Mouse (Mus musculus): Measurements from ENCODE around the gene Hgf. TPM values are rescaled to one million over a fixed set of nuclear protein-coding genes. Genes with fewer than 3 reads are reported as not detected.

Gene Hgf
- polyA plus RNA-seq, 1 experiment: 1.1 TPM

GRCm38 (mm10) chr5:16552647-16553046 lies 648 bp upstream of the Hgf start:
- peaks cover 3% of the 10 kb centered on the region for H3K4me1 ChIP-seq (replicated peaks; ENCODE audit: control insufficient read depth, insufficient read depth, low read length)
- DNase-seq: no peak
- H3K27me3 ChIP-seq (ENCODE audit: control insufficient read depth, insufficient read depth, low read length): no peaks in the 10 kb centered on the region
- TF ChIP-seq CTCF (IDR thresholded peaks at IDR 0.05; ENCODE audit: borderline replicate concordance, control insufficient read depth, extremely low read depth, insufficient read depth, low read length, poor library complexity): no peak
- 58% methylated on average over 4 of the region's 4 CpGs for WGBS
- no peak overlapping the region for H3K27ac ChIP-seq (ENCODE audit: control insufficient read depth, insufficient read depth, low read length)
- no peak overlapping the region for H3K4me3 ChIP-seq (ENCODE audit: control insufficient read depth, insufficient read depth, low read length)
- no peaks in the 10 kb centered on the region for H3K36me3 ChIP-seq (ENCODE audit: control insufficient read depth, insufficient read depth, low read length)

GRCm38 (mm10) chr5:16560247-16560646 lies 7.0 kb downstream of the Hgf start:
- H3K27ac ChIP-seq (ENCODE audit: control insufficient read depth, insufficient read depth, low read length): no peak overlapping the region
- TF ChIP-seq CTCF (IDR thresholded peaks at IDR 0.05; ENCODE audit: borderline replicate concordance, control insufficient read depth, extremely low read depth, insufficient read depth, low read length, poor library complexity) (no peak), POLR2A (IDR thresholded peaks at IDR 0.05; ENCODE audit: control insufficient read depth, extremely low read depth, insufficient read depth, low read length, poor library complexity) (no peak)
- WGBS: 96% methylated on average over 3 of the region's 3 CpGs
- DNase-seq: no peak
- no peaks in the 10 kb centered on the region for H3K27me3 ChIP-seq (ENCODE audit: control insufficient read depth, insufficient read depth, low read length)
- H3K4me1 ChIP-seq (replicated peaks; ENCODE audit: control insufficient read depth, insufficient read depth, low read length): no peaks in the 10 kb centered on the region
- H3K4me3 ChIP-seq (ENCODE audit: control insufficient read depth, insufficient read depth, low read length): no peak overlapping the region
- H3K36me3 ChIP-seq (ENCODE audit: control insufficient read depth, insufficient read depth, low read length): no peaks in the 10 kb centered on the region

GRCm38 (mm10) chr5:16568997-16569396 lies 15.7 kb downstream of the Hgf start:
- Histone ChIP-seq H3K27ac (ENCODE audit: control insufficient read depth, insufficient read depth, low read length) (no peak overlapping the region), H3K4me3 (ENCODE audit: control insufficient read depth, insufficient read depth, low read length) (no peak overlapping the region), H3K36me3 (ENCODE audit: control insufficient read depth, insufficient read depth, low read length) (no peaks in the 10 kb centered on the region), H3K4me1 (replicated peaks; ENCODE audit: control insufficient read depth, insufficient read depth, low read length) (no peaks in the 10 kb centered on the region), H3K27me3 (ENCODE audit: control insufficient read depth, insufficient read depth, low read length) (no peaks in the 10 kb centered on the region)
- no peak for TF ChIP-seq CTCF (IDR thresholded peaks at IDR 0.05; ENCODE audit: borderline replicate concordance, control insufficient read depth, extremely low read depth, insufficient read depth, low read length, poor library complexity)
- no peak for TF ChIP-seq POLR2A (IDR thresholded peaks at IDR 0.05; ENCODE audit: control insufficient read depth, extremely low read depth, insufficient read depth, low read length, poor library complexity)
- no peak for DNase-seq
- WGBS: 91% methylated on average over 4 of the region's 4 CpGs

- no peak overlapping the region for H3K27ac ChIP-seq (ENCODE audit: control insufficient read depth, insufficient read depth, low read length)
- H3K4me3 ChIP-seq (ENCODE audit: control insufficient read depth, insufficient read depth, low read length): no peak overlapping the region
- DNase-seq: no peak
Observed at GRCm38 (mm10) chr5:16577882-16578742, 24.8 kb downstream of the Hgf start.

GRCm38 (mm10) chr5:16595699-16596098 lies 42.4 kb downstream of the Hgf start:
- DNase-seq: no peak
- H3K27ac ChIP-seq (ENCODE audit: control insufficient read depth, insufficient read depth, low read length): no peak overlapping the region
- TF ChIP-seq POLR2A (IDR thresholded peaks at IDR 0.05; ENCODE audit: control insufficient read depth, extremely low read depth, insufficient read depth, low read length, poor library complexity): no peak
- no peak for TF ChIP-seq CTCF (IDR thresholded peaks at IDR 0.05; ENCODE audit: borderline replicate concordance, control insufficient read depth, extremely low read depth, insufficient read depth, low read length, poor library complexity)
- H3K36me3 ChIP-seq (ENCODE audit: control insufficient read depth, insufficient read depth, low read length): no peaks in the 10 kb centered on the region
- no peak overlapping the region for H3K4me3 ChIP-seq (ENCODE audit: control insufficient read depth, insufficient read depth, low read length)
- H3K4me1 ChIP-seq (replicated peaks; ENCODE audit: control insufficient read depth, insufficient read depth, low read length): no peaks in the 10 kb centered on the region
- WGBS: 97% methylated on average over 4 of the region's 4 CpGs
- H3K27me3 ChIP-seq (ENCODE audit: control insufficient read depth, insufficient read depth, low read length): no peaks in the 10 kb centered on the region

More at GRCm38 (mm10) chr5:16577882-16578742, 24.8 kb downstream of the Hgf start:
- no peak for TF ChIP-seq POLR2A (IDR thresholded peaks at IDR 0.05; ENCODE audit: control insufficient read depth, extremely low read depth, insufficient read depth, low read length, poor library complexity)
- no peak for TF ChIP-seq CTCF (IDR thresholded peaks at IDR 0.05; ENCODE audit: borderline replicate concordance, control insufficient read depth, extremely low read depth, insufficient read depth, low read length, poor library complexity)
- H3K27me3 ChIP-seq (ENCODE audit: control insufficient read depth, insufficient read depth, low read length): no peaks in the 10 kb centered on the region
- H3K4me1 ChIP-seq (replicated peaks; ENCODE audit: control insufficient read depth, insufficient read depth, low read length): no peaks in the 10 kb centered on the region
- no peaks in the 10 kb centered on the region for H3K36me3 ChIP-seq (ENCODE audit: control insufficient read depth, insufficient read depth, low read length)
- 81% methylated on average over 14 of the region's 14 CpGs for WGBS

- TF ChIP-seq POLR2A (IDR thresholded peaks at IDR 0.05; ENCODE audit: control insufficient read depth, extremely low read depth, insufficient read depth, low read length, poor library complexity) (no peak), CTCF (IDR thresholded peaks at IDR 0.05; ENCODE audit: borderline replicate concordance, control insufficient read depth, extremely low read depth, insufficient read depth, low read length, poor library complexity) (no peak)
- no peak overlapping the region for H3K27ac ChIP-seq (ENCODE audit: control insufficient read depth, insufficient read depth, low read length)
- no peaks in the 10 kb centered on the region for H3K4me1 ChIP-seq (replicated peaks; ENCODE audit: control insufficient read depth, insufficient read depth, low read length)
- H3K4me3 ChIP-seq (ENCODE audit: control insufficient read depth, insufficient read depth, low read length): no peak overlapping the region
- no peak for DNase-seq
- no peaks in the 10 kb centered on the region for H3K36me3 ChIP-seq (ENCODE audit: control insufficient read depth, insufficient read depth, low read length)
- 93% methylated on average over 6 of the region's 6 CpGs for WGBS
- no peaks in the 10 kb centered on the region for H3K27me3 ChIP-seq (ENCODE audit: control insufficient read depth, insufficient read depth, low read length)
Observed at GRCm38 (mm10) chr5:16597996-16598395, 44.7 kb downstream of the Hgf start.
